Mouse (Mus musculus): ENCODE data around the gene Clstn1.

- no peak for TF ChIP-seq CTCF (IDR thresholded peaks at IDR 0.05; ENCODE audit: borderline replicate concordance, insufficient read depth, low read length)
- no peak for TF ChIP-seq POLR2A (IDR thresholded peaks at IDR 0.05; ENCODE audit: low read depth, low read length)
Measured at GRCm38 (mm10) chr4:149604518-149604917, 18.2 kb downstream of the Clstn1 start.

Measured in embryonic fibroblast, embryonic 13.5 days (primary cell).